Mouse (Mus musculus) G1E-ER4 (cell line): ENCODE results near the gene Sfpq. TPM values are rescaled to one million over a fixed set of nuclear protein-coding genes. Genes with fewer than 3 reads are reported as not detected.

Source experiments
- GATA1 ChIP-seq: IDR thresholded peaks from one replicate; pipeline ENCODE4 v1.8.0; 2012; ENCODE audit warnings: low read length, inconsistent platforms
- polyA plus RNA-seq: library from polyadenylated mRNA; stranded (reverse); fragments of >175 nt; gene quantifications from 2 replicates; pipeline ENCODE4 v1.2.3, GENCODE M21; 2012

Sfpq gene
- polyA plus RNA-seq, 1 experiment, result 439 TPM

DNA sequence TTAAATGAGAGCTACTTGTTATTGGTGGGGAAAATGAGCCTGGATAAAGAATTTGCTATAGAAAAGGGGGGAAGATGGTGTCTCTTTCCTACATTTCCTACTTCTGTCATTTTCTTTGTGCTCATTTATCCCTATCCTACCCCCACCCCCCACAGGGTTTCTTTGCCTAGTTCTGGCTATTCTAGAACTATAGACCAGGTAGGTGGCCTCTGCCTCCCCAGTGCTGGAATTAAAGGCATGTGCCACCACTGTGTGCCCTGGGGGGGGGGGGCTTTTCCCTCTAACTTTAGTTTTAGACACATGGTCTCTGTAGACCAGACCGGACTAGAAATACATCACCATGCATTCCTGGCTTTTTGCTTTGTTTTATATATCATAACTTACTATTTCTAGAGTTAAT lies 3.1 kb downstream of the Sfpq start:
- TF ChIP-seq GATA1, result no peak

- no peak for TF ChIP-seq GATA1
Measured at GRCm38 (mm10) chr4:127026826-127027225, 5.7 kb downstream of the Sfpq start.

GRCm38 (mm10) chr4:127027228-127028190 lies 6.4 kb downstream of the Sfpq start:
- no peak for TF ChIP-seq GATA1

DNA sequence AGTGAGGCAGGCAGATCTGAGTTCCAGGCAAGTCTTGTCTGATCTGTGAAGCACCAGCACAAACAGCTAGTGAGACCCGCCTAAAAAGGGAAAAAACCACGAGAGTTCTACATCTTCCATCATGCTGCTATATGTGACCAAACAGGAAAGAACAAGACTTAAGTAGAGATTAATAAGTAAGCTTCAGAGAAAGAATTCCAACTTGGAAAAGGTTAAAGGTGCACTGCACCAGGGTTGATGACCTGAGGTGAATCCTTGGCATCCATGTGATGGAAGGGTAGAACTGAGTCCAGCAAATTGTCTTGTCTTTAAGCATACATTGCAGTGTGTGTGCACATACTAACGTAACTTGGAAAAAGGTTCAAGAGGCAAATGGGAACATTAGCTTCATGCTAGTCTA lies 16.0 kb downstream of the Sfpq start:
- TF ChIP-seq GATA1, result no peak

DNA sequence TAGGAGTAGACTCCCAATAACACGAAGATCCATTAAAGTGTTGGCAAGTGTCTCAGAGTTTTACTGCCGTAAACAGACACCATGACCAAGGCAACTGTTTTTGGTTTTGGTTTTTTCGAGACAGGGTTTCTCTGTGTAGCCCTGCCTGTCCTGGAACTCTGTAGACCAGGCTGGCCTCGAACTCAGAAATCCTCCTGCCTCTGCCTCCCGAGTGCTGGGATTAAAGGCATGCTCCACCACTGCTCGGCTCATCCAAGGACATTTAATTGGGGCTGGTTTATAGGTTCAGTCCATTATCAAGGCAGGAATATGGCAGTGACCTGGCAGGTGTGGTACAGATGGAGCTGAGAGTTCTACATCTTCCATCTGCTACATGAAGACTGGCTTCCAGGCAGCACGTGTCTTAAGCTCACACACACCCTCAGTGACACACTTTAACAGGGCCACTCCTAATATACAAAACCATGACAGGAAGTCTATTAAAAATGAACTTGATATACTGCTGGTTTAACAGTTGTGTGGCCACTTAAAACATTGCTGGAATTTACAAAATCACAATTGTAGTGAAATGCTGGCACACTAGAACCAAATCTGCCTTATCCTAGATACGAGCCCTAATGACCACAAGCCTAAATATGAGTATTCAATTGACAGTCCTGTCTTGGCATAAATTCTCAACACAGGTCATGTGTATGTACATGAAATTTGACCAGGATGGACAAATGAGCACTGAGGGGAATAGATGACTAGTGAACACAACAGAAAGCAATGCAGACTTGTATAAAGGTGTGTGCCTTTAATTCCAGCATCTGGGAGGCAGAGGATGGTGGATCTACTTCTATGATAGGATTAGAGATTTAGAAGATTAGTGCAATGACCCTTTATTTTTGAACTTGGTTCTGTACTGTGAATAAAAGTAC lies 17.0 kb downstream of the Sfpq start:
- no peak for TF ChIP-seq GATA1

- no peak for TF ChIP-seq GATA1
Measured at GRCm38 (mm10) chr4:127038828-127039349, 17.8 kb downstream of the Sfpq start.

DNA sequence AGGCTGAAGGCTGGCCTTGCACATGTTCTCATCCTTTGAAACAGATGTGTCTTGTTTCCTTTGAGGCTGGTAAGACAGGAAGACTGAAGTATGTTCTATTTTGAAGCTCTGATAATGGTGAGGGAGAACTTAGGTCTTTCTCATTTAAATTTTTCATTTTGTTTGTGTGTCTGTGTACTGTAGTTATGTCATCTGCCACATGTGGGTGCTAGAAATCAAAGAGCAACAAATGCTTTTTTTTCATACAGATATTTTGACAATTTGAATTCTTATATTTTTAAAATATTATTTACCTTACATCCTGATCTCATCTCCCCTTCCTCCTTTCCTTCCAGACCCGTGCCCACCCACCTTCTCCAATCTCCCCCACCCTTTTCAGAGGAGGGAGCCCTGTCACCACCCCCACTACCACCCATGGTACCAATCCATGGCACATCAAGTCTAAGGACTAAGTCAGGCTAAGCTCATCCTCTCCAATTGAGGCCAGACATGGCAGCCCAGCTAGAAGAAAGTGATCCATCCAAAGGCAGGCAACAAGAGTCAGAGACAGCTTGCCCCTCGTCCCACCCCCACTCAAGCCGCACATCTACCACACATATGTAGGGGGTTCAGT lies 18.9 kb downstream of the Sfpq start:
- no peak for TF ChIP-seq GATA1

GRCm38 (mm10) chr4:127043540-127043939 lies 22.4 kb downstream of the Sfpq start:
- no peak for TF ChIP-seq GATA1

GRCm38 (mm10) chr4:127051121-127051520 lies 30.0 kb downstream of the Sfpq start:
- no peak for TF ChIP-seq GATA1

DNA sequence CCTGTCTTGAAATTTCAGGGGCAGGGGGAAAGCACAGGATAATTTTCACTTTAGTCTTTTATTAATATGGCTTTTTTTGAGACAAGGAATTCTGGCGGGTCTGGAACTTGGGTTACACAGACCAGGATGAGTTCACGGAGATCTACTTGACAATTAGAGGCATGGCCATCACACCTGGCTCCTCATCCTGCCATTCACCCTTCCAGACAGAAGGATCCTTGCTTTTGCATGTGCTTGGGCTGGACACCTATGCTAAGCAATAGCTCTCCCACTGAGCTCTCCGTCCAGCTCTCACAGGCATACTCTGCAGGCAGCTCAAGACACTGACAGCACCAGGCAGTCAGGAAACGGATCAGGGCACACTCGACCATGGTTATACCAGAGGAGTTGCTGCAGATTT lies 31.9 kb downstream of the Sfpq start:
- TF ChIP-seq GATA1, result no peak

DNA sequence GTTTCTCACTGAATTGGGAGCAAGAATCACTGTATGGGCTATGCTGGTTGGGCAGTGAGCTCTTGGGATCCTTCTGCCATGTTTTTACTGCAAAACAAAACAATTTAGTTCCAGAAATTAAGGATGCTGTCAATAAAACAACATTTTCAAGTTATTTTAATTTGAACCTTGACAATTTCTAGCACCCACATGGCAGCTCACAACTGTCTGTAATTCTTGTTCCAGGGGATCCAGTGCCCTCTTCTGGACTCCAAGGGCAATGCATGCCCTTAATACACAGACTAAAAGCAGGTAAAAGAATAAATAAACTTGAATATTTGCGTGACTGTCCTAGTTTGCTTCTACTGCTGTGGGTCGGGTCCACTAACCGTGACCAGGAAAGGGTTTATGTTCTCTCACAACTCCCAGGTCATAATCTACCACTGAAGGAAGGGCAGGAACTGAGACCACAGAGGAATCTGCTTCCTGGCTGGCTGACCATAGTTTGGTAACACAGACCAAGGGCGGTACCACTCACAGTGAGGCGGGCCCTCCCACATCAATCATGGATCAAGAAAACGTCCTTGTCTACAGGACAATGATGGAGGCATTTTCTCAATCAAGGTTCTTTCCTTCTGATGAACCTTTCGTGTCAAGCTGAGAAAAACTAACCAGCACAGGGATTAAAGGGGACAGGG lies 33.5 kb downstream of the Sfpq start:
- no peak for TF ChIP-seq GATA1

- TF ChIP-seq GATA1, result no peak
Measured at GRCm38 (mm10) chr4:127060585-127061290, 39.6 kb downstream of the Sfpq start, which contains the start of gene Zmym1. TSS of gene Zmym1 (minus strand) at chr4:127061152.

- TF ChIP-seq GATA1, result no peak
Measured at GRCm38 (mm10) chr4:127064051-127064450, 42.9 kb downstream of the Sfpq start.

GRCm38 (mm10) chr4:127074915-127075314 lies 53.8 kb downstream of the Sfpq start:
- no peak for TF ChIP-seq GATA1

DNA sequence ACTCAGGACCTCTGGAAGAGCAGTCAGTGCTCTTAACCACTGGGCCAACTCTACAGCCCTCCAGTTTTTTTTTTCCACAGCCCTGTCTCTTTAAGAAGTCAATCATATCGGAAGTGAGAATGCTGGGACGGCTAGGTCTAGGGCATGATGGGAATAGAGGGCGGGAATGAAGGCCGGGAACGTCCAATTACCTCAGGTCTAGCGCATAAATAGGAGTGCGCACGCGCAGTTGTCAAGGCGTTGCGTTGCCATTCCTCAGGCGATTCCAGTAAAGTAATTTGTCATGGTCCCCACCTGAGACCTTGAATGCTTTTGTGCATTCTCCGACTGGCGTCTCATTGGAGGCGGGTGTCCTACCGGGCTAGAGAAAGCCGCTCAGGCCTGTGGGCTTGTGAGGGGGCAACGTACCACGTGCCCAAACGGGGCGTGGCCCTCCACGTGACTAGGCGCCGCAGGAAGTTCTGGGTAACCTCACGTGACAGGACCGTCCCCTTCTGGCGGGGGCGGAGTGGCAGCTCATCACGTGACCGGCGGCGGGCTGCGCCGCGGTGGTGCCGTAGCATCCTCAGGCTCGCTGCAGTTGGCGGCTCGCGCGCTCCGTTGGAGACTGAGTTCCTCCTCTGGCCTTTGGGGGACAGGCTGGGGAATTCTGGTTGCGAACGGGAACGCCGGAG lies 55.9 kb downstream of the Sfpq start, which contains the start of gene Zmym6:
Zmym6 (plus strand) TSS at position 509 of the 674 bp plus-strand sequence.
- TF ChIP-seq GATA1, result no peak
